Mouse (Mus musculus) liver, embryonic 14.5 days (tissue): ENCODE data around the gene Thsd4.

Experiments used
- CTCF ChIP-seq: IDR thresholded peaks from 2 replicates; pipeline ENCODE4 v1.5.1; 2016; ENCODE audit warnings: antibody characterized with exemption, low read depth, control low read depth
- EP300 ChIP-seq: IDR thresholded peaks from 2 replicates; pipeline ENCODE4 v1.6.1; 2016; ENCODE audit warnings: antibody characterized with exemption, low read depth

DNA sequence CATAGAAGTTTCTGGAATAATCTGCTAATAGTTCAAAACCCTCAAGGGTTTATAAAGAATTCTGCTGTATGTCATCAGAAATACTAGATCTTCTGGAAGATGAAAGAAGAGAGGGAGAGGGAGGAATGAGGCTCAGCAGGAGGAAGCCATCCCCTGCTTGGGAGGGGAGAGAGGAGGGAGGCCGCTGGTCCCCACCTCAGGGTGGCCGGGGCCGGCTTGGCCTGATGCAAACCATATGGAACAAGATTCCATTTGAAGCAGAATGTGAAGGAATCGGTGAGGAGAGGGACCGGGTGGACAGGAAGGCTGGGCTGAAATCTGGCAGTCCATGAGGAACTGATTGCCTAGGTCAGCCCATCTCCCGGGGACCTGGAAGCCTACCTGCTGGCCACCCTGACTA is 143.6 kb downstream of the Thsd4 start:
- TF ChIP-seq CTCF (no peak), EP300 (no peak)
